Mouse (Mus musculus) embryo, embryonic 9.5 days (tissue): ENCODE measurements around the gene Rdm1.
"Not testable (repeated sequence)": the region's sequence is repeated elsewhere in the genome, so short reads cannot be mapped to it uniquely, and the experiment has no call there.

ENCODE experiments used
- DNase-seq: peaks from one replicate; pipeline ENCODE4 v3.0.0-alpha.2; 2017; ENCODE audit errors: extremely low spot score

Rdm1 gene

DNA sequence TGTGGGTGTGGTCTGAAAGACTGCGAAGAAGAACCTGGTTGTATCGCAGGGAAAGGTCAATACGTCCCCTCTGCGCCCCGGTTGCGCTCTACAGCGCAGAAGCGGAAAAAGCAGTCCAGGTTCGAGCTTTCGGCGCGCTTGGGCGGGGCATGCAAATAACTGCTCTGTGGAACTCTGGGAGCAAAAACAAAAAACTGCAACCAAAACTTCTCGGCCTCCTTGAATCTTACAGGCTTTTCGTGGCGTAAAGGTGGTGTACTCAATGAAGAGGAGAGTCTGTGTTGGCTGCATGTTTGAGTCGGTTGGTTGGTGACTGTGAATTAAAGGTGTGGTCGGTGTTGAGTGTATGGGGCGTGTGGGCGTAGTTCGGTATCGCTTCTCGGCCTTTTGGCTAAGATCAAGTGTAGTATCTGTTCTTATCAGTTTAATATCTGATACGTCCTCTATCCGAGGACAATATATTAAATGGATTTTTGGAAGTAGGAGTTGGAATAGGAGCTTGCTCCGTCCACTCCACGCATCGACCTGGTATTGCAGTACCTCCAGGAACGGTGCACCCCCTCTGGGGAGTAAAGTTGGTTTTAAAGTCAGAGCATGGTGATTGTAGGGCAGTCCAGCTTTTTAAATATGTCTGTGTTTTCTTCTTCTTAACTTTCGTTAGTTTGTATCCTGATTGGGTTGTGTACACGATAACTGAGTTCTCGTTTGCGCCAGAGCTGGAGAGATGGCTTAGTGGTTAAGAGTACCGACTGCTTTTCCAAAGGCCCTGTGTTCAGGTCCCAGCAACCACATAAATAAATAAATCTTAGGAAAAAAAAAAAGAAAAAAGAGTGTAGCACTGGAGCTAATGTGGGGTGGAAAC, at the start of gene Rdm1:
Gene Rdm1 (plus strand): TSS at position 201 of the 862 bp plus-strand sequence.
- DNase-seq: peak; percentile 92

DNA sequence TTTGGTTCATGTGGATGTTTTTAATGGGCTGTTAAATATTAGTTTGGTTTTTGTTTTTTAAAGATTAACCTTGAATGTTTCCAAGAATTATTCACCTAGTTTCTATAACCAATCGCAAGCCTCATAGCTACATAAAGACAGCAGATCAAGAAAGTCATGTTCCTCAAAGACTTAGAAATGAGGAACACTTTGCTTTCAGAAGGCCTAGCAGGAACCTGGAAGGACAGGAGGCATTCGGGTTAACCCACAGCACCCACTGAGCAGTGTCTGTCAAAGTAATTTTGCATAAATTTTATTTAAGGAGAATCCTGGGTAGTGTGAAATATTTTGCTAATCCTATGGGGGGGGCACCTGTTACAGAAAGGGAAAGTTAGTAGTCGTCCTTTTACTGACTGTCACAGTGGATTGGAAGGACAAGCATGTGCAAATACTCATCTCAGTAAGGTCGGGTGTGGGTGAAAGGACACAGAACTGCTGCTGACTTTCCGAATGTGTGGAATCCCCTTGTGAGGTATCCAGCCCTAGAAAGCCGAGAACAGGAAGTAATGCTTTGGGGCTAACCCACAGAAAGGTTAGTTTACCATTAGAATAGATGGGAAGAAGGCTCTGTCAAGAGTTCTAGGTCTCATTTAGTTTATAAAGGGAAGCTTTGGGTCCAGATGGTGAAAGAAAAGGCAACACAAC, 45.8 kb upstream of the Rdm1 start:
- no peak for DNase-seq

DNA sequence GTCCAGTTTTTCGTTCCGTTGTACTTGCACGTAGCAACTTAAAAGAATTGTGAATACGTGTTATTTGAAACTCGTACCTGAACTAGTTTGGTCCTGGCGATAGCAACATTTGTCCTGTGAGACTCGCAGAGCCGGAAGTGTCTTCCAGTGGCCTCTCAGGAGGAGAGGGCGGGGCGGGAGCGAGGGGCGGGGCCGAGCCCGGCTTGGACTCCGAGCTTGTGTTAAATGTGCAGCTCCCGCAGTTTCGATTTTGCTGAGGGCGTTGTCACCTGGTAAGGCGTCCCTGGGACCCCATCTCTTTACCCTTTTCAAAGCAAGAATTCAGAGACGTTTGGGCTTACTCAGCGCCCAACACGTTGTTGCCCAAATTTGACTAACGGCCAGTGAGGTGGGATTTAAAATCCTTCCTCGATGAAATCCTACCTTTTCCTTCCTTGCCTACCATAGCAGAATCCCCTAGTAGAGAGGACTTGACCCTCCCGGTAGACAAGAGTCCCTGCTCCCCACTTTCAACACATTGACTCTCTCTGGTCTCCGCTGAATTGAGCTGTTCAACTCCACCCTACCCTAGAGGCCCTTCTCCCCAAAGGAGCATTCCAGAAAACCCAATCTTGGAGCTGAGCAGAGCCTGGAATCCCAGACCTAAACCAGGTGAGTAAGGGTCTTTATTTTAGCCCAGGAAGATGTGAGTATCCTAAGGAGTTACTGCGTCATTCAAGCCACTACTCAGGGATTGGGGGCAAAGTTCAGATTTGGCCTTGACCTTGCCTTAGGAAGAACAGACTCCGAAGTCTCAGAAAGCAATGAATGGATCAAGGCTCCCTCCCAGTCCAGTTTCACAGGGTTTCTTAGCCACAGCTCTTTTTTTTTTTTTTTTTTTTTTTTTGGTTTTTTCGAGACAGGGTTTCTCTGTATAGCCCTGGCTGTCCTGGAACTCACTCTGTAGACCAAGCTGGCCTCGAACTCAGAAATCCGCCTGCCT, 44.6 kb upstream of the Rdm1 start, which contains the start of gene Tmem106a:
Gene Tmem106a (plus strand): TSS at position 189 of the 982 bp plus-strand sequence.
- peak; percentile 80 for DNase-seq

DNA sequence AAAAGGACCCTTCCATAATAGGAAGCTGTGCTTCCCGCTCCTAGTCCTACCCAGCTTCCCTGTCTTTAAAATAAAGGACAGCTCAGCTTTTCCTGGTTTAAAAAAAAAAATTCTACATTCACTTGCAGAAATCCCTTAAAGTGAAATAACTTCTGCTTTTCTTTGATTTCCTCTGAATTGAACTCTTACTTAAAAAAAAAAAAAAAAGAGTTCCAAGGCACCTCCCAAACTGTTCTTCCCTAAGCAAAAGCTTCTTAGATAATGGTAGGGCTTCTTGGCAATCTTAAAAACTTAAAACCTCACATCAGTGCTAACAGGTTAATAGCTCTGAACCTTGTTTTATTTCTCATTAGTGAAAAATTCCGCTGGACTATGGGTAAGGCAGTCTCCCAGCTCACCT, 43.8 kb upstream of the Rdm1 start:
- DNase-seq: no peak

DNA sequence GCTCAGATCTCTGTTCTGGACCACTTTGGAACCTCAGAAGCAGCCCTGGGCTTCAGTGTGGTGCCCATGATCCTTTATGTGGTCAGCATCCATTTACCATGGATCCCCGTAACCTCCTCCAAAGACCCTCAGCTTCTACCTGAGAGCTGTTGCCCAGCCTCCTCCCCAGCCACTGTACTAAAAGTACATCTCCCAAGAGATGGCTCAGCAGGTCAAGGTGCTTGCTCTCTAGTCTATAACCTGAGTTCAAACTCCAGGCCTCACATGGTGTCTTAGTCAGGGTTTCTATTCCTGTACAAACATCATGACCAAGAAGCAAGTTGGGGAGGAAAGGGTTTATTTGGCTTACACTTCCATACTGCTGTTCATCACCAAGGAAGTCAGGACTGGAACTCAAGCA, 42.0 kb upstream of the Rdm1 start:
- DNase-seq: not testable (repeated sequence)

GRCm38 (mm10) chr11:101585805-101586204, 41.2 kb upstream of the Rdm1 start:
- DNase-seq: no peak

DNA sequence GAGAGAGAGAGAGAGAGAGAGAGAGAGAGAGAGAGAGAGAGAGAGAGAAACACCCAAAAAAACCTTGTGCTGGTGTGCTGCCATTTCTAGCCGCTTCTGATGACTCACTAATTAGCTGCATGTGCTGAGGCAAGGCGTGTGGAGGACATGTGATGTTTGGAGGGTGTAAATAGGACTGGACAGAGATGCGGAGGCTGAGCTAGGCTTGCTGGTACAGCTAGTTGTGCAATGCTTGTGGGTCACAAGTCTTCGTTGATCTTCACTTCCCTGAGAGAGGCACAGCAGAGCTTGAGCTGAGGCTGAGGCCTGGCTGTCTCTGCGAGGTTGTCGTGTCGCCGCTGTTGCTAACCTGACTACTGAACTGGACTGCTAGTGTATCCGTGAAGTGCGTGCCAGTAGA, 39.3 kb upstream of the Rdm1 start:
- DNase-seq: no peak

- no peak for DNase-seq
Measured at GRCm38 (mm10) chr11:101588868-101589267, 38.1 kb upstream of the Rdm1 start.

- DNase-seq: peak; percentile 45
Measured at GRCm38 (mm10) chr11:101589444-101589843, 37.6 kb upstream of the Rdm1 start.

GRCm38 (mm10) chr11:101589989-101590624, 36.9 kb upstream of the Rdm1 start:
- no peak for DNase-seq

- no peak for DNase-seq
Measured at GRCm38 (mm10) chr11:101599156-101599555, 27.8 kb upstream of the Rdm1 start, which contains the start of gene Gm11634. Gene Gm11634 (minus strand): TSS chr11:101599256.

DNA sequence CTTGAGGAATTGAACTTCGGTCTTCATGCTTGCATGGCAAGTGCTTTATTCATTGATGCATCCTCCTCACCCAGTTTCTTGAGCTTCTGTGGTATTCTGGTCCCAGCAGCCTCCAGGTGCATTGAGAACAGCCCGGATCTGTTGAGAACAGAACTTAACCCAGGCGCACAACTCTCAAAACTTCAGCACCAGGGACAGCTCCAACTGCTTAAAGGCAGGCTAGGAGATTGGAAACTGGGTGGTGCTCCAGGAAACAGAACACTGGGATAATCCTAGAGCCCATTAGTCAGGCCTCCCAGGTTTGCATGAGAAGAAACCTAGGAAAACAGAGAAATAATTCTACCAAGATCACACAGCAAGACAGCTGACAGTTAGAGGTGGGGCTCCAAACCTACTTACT, 24.5 kb upstream of the Rdm1 start:
- peak; percentile 78 for DNase-seq

DNA sequence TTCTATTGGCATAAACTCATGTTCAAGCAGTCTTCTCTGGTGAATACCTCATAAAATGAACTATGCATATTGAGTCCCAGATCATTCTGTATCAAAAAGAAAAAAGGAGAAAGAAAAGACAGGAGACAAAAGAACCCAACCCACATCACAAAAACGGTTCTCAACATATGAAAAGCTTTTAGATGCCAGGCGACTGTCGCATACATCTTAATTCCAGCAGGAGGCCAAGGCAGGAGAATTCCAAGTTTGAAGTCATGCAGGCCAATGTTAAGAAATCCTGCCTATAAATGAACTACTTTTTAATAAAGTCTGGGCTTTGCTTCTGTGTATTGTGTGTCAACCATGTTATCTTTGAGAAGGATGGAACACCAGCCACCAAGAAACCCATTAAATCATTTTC, 22.9 kb upstream of the Rdm1 start:
- no peak for DNase-seq

DNA sequence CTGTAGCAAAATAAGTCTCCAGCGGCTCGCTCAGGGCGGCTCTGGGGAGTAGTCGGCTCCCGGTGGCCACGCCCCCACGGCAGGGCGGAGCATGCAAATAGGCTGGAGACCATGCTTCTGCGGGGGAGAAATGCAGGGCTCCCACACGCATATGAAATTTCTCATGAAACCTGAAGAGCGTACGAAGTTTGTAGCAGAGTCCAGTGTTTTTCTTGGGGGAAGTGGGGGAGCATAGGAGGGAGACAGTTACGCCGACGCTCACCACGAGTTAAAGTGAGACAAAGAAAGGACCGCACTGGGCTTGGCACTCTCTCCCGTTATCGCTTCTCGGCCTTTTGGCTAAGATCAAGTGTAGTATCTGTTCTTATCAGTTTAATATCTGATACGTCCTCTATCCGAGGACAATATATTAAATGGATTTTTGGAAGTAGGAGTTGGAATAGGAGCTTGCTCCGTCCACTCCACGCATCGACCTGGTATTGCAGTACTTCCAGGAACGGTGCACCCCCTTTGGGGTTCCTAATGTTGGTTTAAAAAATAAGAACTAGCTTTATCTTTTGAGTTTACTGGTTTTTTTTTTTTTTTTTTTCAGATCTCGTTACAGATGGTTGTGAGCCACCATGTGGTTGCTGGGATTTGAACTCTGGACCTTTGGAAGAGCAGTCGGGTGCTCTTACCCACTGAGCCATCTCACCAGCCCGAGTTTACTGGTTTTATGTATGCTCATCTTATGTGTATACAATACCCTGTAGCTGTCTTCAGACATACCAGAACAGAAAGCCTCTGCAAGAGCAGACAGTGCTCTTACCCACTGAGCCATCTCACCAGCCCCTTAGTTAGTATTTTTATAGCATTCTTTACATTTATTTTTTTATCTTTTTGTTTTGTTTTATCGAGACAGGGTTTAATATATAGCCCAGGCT, 22.2 kb upstream of the Rdm1 start:
- DNase-seq: peak; percentile 91

- not testable (repeated sequence) for DNase-seq
Measured at GRCm38 (mm10) chr11:101607134-101607533, 19.9 kb upstream of the Rdm1 start.

- DNase-seq: no peak
Measured at GRCm38 (mm10) chr11:101610445-101610844, 16.6 kb upstream of the Rdm1 start.

- no peak for DNase-seq
Measured at GRCm38 (mm10) chr11:101613596-101613995, 13.4 kb upstream of the Rdm1 start.

DNA sequence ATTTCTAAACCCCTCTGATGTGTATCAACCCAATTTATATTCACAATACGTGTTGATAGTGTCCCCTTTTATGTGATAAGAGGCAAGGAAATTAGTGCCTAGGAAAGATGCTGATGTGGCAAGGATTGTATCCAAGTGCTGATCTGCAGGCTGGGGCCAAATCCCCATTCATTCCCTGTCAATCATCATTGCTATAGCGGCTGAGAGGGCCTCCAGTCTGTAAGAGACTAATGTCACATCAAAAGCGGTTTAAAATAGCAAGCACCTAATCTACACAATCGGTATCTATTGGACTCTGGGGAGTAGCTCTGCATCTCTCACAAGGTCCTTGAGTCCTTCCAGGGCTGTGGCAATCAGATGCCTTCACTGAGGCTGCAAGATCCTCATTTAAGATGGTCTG, 12.9 kb upstream of the Rdm1 start:
- no peak for DNase-seq

DNA sequence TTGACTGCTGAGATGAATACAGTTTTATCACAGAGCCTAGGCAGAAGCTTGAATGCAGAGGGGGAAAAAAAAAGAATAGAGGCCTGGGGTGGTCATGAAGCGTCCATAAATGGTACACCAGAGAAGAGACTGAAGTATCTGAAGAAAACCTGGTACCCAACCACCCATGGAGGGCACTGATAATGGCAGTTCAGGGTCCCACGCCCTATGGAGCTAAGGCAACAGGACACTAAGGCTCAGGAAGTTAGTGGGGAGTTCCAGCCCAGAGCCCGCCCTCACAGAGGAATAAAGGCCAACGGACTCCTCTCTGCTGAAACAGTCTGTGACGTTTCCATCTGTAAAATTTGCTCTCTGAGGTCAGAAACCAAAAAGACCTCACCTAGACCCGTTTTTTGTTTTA, 11.6 kb upstream of the Rdm1 start:
- no peak for DNase-seq

DNA sequence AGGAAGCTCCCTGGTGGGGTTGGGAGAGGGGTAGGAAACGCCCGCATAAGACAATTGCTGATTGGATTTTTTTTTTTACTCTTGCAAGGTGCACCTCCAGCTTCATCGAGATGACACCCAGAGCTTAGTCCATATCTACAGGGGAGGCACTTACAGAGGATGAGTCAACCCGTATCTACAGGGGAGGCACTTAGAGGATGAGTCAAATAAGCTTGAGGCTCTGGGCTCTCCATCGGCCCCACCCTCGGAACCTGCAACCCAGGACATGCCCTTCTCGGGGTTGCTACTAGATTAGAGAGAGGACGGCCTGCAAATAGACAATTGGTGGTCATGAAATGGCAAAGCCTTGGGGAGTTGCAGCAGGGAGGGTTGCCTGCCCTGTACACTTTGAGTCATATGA, 10.9 kb upstream of the Rdm1 start:
- no peak for DNase-seq
